Mouse (Mus musculus) erythroblast, adult 5-6 weeks (primary cell): ENCODE data around the gene Gphn. TPM values are rescaled to one million over a fixed set of nuclear protein-coding genes. Genes with fewer than 3 reads are reported as not detected.

ENCODE experiments used
- ATAC-seq: replicated peaks from 2 replicates; pipeline ENCODE4 v1.8.0; 2016; ENCODE audit warnings: moderate number of reproducible peaks, mild to moderate bottlenecking, moderate TSS enrichment, inconsistent platforms; ENCODE audit not compliant: poor library complexity, low FRiP score, severe bottlenecking
- total RNA-seq, 2 experiments: library from RNA; stranded (forward) in 1 of 2; stranded (reverse) in 1 of 2; fragments of 150-400 nt in 1 of 2; fragments of 200-764, 138-1000 nt in 1 of 2; gene quantifications; 2 replicates each; pipeline versions ENCODE4 v1.2.3 to v1.2.4; 2015 to 2017; ENCODE audit warnings: low replicate concordance in 2 of 2

Gene Gphn
- total RNA-seq, 2 experiments from 2014 or later: 0.77 to 15.8 TPM

DNA sequence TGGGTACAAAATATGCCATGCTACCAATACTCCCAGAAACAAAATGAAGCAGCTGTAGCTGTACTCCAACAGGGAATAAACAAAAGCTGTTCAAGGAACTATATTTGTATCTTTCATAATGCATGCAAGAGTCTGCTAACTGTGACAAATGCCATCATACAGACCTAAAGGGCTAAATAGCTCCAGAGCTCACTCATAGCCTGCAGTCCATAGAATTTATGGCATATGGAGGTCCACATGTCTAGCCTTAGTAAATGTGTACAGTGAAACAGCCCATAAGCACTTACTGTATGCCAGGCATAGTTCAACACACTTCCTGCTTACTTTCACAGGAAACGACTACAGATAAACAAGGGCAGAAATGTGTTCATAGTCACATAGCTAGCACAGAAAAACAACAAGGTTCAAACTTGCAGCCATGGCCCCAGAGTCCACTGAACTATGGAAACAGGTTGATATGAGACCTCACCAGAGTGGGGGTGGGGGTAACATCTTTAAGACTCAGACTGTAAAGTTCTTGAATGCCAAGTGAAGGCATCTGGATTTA lies 459.6 kb downstream of the Gphn start:
- ATAC-seq: no peak

DNA sequence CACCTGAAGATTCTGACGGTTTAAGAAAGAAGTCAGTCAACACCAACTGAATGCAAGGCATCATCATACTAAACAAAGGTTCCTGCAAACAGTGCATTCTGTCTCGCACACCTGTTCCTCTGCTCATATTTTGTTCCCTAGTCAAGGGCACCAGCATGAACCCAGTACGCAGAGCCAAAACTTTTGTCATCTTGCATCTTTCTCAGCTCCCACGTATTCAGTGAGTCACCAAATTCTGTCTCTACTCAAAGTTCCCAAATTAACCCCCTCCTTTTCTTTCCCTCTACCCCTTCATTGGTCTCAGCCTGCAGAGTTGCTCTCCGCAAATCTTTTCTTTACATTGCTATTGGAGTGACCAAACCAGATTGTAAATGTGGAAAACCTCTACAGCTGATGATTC lies 462.7 kb downstream of the Gphn start:
- ATAC-seq: no peak

DNA sequence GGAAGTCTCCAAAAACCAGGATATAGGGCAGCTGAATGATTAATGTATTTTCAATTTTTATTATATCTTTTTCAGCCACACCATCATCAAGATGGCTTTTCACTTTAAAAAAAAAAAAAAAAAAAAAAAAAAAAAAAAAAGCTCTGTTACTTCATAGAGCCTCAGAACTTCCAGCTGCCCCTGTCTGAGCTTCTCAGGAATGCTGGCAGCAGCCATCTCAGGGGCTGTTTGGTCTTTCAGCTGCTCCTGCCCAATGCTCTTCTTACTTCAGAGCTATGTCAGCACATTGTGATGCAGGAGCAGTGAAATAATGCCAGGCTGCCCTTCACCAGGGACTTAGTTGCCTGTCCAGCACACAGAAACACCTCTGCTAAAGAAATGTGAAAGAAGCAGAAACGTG lies 465.1 kb downstream of the Gphn start, which contains the start of gene Fam71d:
Gene Fam71d (plus strand): TSS at position 211 of the 400 bp plus-strand sequence.
- no peak for ATAC-seq

DNA sequence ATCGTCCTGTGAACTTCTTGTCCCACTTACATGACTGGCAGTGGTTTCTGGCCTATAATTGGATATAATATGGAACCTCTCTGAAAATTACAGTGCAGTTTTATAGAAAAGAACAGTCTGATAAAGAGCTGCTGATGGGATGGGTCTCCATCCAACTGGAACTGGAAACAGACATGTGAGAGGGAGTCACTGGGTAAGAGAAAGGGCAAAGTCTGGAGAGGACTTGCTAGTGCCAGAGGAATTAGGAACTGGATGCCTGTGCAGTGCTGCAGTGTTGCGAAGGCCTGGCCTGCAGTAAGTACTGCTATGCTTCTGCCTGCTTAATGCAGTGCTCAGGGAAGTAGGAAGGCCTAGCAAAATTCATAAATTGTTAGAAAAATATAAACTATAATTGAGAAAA lies 467.1 kb downstream of the Gphn start:
- no peak for ATAC-seq

DNA sequence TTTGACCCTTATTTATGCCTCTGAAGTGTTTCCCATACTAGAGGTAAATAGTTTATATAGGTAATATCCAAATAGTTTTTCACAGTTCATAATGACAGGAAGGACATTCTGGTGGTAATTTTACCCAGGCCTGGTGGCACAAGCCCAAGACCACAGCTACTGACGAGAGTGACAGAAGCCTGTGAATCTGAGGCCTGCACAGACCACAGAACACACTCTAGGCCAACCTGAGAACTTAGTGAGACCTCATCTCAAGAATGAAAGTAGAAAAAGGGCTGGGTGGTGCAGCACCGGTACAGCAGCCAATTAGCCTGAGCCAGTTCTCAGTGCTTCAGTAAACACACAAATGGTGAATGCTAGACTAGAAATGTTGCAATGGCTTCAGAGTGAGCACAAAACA lies 491.6 kb downstream of the Gphn start:
- ATAC-seq: no peak

DNA sequence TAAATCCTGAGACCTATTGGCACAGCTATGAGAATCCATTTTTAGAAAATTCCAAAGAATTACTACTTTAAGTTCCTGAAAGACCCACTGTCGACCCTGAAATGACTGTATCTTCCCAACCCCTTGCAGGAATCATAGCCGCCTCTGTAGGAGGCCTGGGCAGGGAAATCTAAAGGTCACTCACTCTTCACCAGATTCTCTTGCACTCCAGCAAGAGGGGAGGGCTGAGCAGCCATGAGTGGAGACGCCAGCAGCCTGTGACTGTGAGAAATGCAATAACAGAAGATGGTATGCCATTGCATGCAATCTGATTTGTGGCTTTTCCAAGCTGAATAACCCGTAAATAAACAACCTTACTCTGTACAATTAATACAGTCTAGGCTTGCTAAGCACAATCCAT lies 501.5 kb downstream of the Gphn start:
- no peak for ATAC-seq

Other genes with a start within 250 kb of the Gphn start
- not detected in 2 replicates for gene Gm6657, start 32.1 kb upstream of the Gphn start, total RNA-seq (2015; ENCODE audit: low replicate concordance)
- not detected in 2 replicates for gene Gm6657, start 32.1 kb upstream of the Gphn start, total RNA-seq (2017; ENCODE audit: low replicate concordance)